Mouse (Mus musculus): ENCODE results near the gene Cenps. TPM values are rescaled to one million over a fixed set of nuclear protein-coding genes. Genes with fewer than 3 reads are reported as not detected.
A peak's percentile ranks its signal among the peaks of the same experiment; 100 is the strongest.

Cenps gene
- total and polyA plus RNA-seq, 3 experiments = 0.96 to 8.3 (median 7.4) TPM

GRCm38 (mm10) chr4:149136116-149136850 is 1.1 kb downstream of the Cenps start:
- H3K4me1 ChIP-seq (ENCODE audit: control insufficient read depth, insufficient read depth, low read length) = 0 out of 2 replicates have a peak, but pooled peaks cover 1% of the 10 kb centered on the region
- no peak overlapping the region for H3K27ac ChIP-seq
- intact Hi-C loops (cut with DNase I) = loop anchor here (2.0 kb wide), 1 partner anchor 393 kb away; no protein-coding TSS in a partner anchor
- WGBS = 58% methylated on average over 18 of the region's 18 CpGs
- no peak for DNase-seq
- TF ChIP-seq EP300 (IDR thresholded peaks at IDR 0.05; ENCODE audit: insufficient read depth, low read depth, low read length) (no peak), CTCF (IDR thresholded peaks at IDR 0.05) (no peak), POLR2A (IDR thresholded peaks at IDR 0.05; ENCODE audit: insufficient read depth, low read depth, low read length) (no peak)
- H3K36me3 ChIP-seq (ENCODE audit: control insufficient read depth, insufficient read depth, low read length) = no peaks in the 10 kb centered on the region
- no peaks in the 10 kb centered on the region for H3K27me3 ChIP-seq (ENCODE audit: control insufficient read depth, insufficient read depth, low read length)
- peak overlapping the region; percentile 93 for H3K4me3 ChIP-seq
- no peaks in the 10 kb centered on the region for H3K79me2 ChIP-seq (replicated peaks; ENCODE audit: control insufficient read depth, insufficient read depth, low read length)
- no peak overlapping the region for H3K9ac ChIP-seq (ENCODE audit: low read depth, low read length)

- no peaks in the 10 kb centered on the region for H3K27me3 ChIP-seq (ENCODE audit: control insufficient read depth, insufficient read depth, low read length)
- no peaks in the 10 kb centered on the region for H3K79me2 ChIP-seq (replicated peaks; ENCODE audit: control insufficient read depth, insufficient read depth, low read length)
- H3K4me1 ChIP-seq (ENCODE audit: control insufficient read depth, insufficient read depth, low read length) = 0 out of 2 replicates have a peak, but pooled peaks cover 1% of the 10 kb centered on the region
- intact Hi-C loops (cut with DNase I) = no loop called here
- H3K9ac ChIP-seq (ENCODE audit: low read depth, low read length) = no peak overlapping the region
- DNase-seq = no peak
- no peaks in the 10 kb centered on the region for H3K36me3 ChIP-seq (ENCODE audit: control insufficient read depth, insufficient read depth, low read length)
- no peak overlapping the region for H3K4me3 ChIP-seq
- TF ChIP-seq CTCF (IDR thresholded peaks at IDR 0.05) (no peak), POLR2A (IDR thresholded peaks at IDR 0.05; ENCODE audit: insufficient read depth, low read depth, low read length) (no peak), EP300 (IDR thresholded peaks at IDR 0.05; ENCODE audit: insufficient read depth, low read depth, low read length) (no peak)
- WGBS = 94% methylated on average over 5 of the region's 5 CpGs
- no peak overlapping the region for H3K27ac ChIP-seq
Observed at GRCm38 (mm10) chr4:149133395-149133794, 4.0 kb downstream of the Cenps start.

GRCm38 (mm10) chr4:149131789-149132565 is 5.5 kb downstream of the Cenps start:
- Histone ChIP-seq H3K4me1 (ENCODE audit: control insufficient read depth, insufficient read depth, low read length) (no peaks in the 10 kb centered on the region), H3K36me3 (ENCODE audit: control insufficient read depth, insufficient read depth, low read length) (no peaks in the 10 kb centered on the region), H3K4me3 (no peak overlapping the region), H3K27me3 (ENCODE audit: control insufficient read depth, insufficient read depth, low read length) (no peaks in the 10 kb centered on the region), H3K27ac (no peak overlapping the region), H3K9ac (ENCODE audit: low read depth, low read length) (no peak overlapping the region), H3K79me2 (replicated peaks; ENCODE audit: control insufficient read depth, insufficient read depth, low read length) (no peaks in the 10 kb centered on the region)
- intact Hi-C loops (cut with DNase I) = no loop called here
- no peak for TF ChIP-seq CTCF (IDR thresholded peaks at IDR 0.05)
- TF ChIP-seq POLR2A (IDR thresholded peaks at IDR 0.05; ENCODE audit: insufficient read depth, low read depth, low read length) = no peak
- TF ChIP-seq EP300 (IDR thresholded peaks at IDR 0.05; ENCODE audit: insufficient read depth, low read depth, low read length) = no peak
- WGBS = 88% methylated on average over 21 of the region's 21 CpGs
- DNase-seq = no peak

GRCm38 (mm10) chr4:149131021-149131752 is 6.2 kb downstream of the Cenps start:
- no peak overlapping the region for H3K4me3 ChIP-seq
- H3K27me3 ChIP-seq (ENCODE audit: control insufficient read depth, insufficient read depth, low read length) = no peaks in the 10 kb centered on the region
- H3K9ac ChIP-seq (ENCODE audit: low read depth, low read length) = no peak overlapping the region
- no peak for TF ChIP-seq POLR2A (IDR thresholded peaks at IDR 0.05; ENCODE audit: insufficient read depth, low read depth, low read length)
- TF ChIP-seq CTCF (IDR thresholded peaks at IDR 0.05) = no peak
- no peak for TF ChIP-seq EP300 (IDR thresholded peaks at IDR 0.05; ENCODE audit: insufficient read depth, low read depth, low read length)
- intact Hi-C loops (cut with DNase I) = no loop called here
- no peaks in the 10 kb centered on the region for H3K79me2 ChIP-seq (replicated peaks; ENCODE audit: control insufficient read depth, insufficient read depth, low read length)
- DNase-seq = no peak
- no peak overlapping the region for H3K27ac ChIP-seq
- H3K36me3 ChIP-seq (ENCODE audit: control insufficient read depth, insufficient read depth, low read length) = no peaks in the 10 kb centered on the region
- 89% methylated on average over 23 of the region's 23 CpGs for WGBS
- no peaks in the 10 kb centered on the region for H3K4me1 ChIP-seq (ENCODE audit: control insufficient read depth, insufficient read depth, low read length)

- Histone ChIP-seq H3K36me3 (ENCODE audit: control insufficient read depth, insufficient read depth, low read length) (no peaks in the 10 kb centered on the region), H3K27me3 (ENCODE audit: control insufficient read depth, insufficient read depth, low read length) (no peaks in the 10 kb centered on the region), H3K4me3 (no peak overlapping the region), H3K9ac (ENCODE audit: low read depth, low read length) (no peak overlapping the region), H3K79me2 (replicated peaks; ENCODE audit: control insufficient read depth, insufficient read depth, low read length) (no peaks in the 10 kb centered on the region), H3K27ac (no peak overlapping the region), H3K4me1 (ENCODE audit: control insufficient read depth, insufficient read depth, low read length) (no peaks in the 10 kb centered on the region)
- intact Hi-C loops (cut with DNase I) = no loop called here
- 91% methylated on average over 18 of the region's 18 CpGs for WGBS
- DNase-seq = no peak
- TF ChIP-seq EP300 (IDR thresholded peaks at IDR 0.05; ENCODE audit: insufficient read depth, low read depth, low read length) = no peak
- no peak for TF ChIP-seq POLR2A (IDR thresholded peaks at IDR 0.05; ENCODE audit: insufficient read depth, low read depth, low read length)
- no peak for TF ChIP-seq CTCF (IDR thresholded peaks at IDR 0.05)
Observed at GRCm38 (mm10) chr4:149128467-149128866, 9.0 kb downstream of the Cenps start.
